Mouse (Mus musculus): Measurements from ENCODE around the gene Zdhhc6. TPM values are rescaled to one million over a fixed set of nuclear protein-coding genes. Genes with fewer than 3 reads are reported as not detected.

Zdhhc6 gene
- 6.6 and 15.3 TPM in 2 replicates for polyA plus RNA-seq (2012; rRNA removed; ENCODE audit: low replicate concordance)

DNA sequence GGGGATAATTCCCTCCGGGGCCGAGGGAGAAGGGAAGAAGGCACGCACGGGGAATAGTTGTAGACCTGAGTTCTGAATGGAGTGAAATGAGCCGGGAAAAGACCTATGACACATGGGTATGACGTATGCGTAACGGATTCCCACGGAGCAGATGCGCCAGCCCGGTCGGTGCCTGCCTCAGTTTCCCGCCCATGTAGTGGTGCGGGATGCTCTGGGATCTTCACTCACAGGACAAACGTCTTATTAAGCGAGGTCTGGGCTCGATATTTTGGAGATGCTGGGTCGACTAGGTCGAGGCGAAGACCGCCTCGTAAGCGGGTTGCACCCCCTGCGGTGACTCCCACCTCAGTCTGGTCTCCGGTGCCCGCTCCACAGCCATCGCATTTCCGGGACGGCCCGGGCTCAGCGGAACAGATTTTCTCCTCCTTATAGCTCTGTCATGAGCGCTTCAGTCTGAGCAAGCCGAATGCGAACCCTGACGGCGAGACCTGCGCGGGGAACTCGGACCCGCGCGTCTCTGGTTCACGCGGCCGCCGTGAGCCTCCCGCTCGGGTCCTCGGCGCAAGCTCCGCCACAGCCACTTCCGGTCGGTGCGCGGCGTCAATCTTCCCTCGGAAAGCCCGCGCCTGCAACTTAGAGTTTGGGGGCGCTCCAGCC lies at the start of gene Zdhhc6:
TSS of gene Zdhhc6 (minus strand) at position 581 of the 657 bp plus-strand sequence.

GRCm38 (mm10) chr19:55316109-55316714 lies 380 bp upstream of the Zdhhc6 start, which contains the start of gene Vti1a:
Vti1a (plus strand) TSS chr19:55316295.

DNA sequence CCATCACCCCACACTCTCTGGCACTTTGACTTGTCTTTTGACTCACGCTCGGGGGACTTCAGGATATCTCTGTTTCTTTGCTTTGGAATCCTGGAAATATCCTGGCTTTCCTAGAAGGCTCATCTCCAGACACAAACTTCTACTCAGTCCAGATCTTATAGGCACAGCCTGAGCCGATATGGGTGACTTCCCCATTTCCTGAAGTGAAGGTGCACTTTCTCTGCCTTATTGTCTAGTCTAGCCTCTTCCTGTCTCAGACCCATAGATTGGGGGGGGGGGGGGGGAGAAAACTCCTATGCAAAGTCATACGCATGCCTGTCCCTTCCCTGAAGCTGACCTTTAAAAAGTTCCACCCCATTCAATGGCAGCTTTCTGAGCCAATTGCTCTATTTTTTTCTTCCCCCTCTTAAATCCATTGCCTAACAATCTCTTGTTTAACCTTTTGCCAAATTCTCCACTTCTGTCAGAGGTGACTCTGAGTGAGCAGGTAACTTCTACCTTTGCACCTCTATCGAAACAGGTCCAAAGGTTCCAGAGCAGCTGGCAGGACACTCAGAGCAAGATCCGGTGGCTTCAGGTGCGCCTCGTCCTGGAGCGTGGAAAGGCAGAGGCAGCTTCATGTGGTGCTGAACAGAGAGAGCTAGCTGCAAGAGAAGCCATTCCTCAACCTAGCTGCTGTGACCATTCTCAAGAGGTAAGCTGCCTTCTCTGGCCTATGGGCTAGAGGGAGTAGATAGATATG lies 64.3 kb downstream of the Zdhhc6 start, which contains the start of gene Acsl5:
TSS of gene Acsl5 (plus strand) at position 556 of the 742 bp plus-strand sequence.

GRCm38 (mm10) chr19:55241186-55241645 lies 74.6 kb downstream of the Zdhhc6 start, which contains the start of gene Gucy2g:
Gucy2g (minus strand) TSS chr19:55241236.

Other genes starting within 250 kb of the Zdhhc6 start
- 126 and 218 TPM in 2 replicates for gene Gpam, start 188.8 kb downstream of the Zdhhc6 start, polyA plus RNA-seq (2012; rRNA removed; ENCODE audit: low replicate concordance)
- gene Tectb, start 135.3 kb downstream of the Zdhhc6 start, polyA plus RNA-seq (2012; rRNA removed; ENCODE audit: low replicate concordance), result 0.50 TPM in 1 of 2 replicates, not detected in the other
- gene Gucy2g, start 74.8 kb downstream of the Zdhhc6 start, polyA plus RNA-seq (2012; rRNA removed; ENCODE audit: low replicate concordance), result 0.20 and 0.30 TPM in 2 replicates
- gene Acsl5, start 64.1 kb downstream of the Zdhhc6 start, polyA plus RNA-seq (2012; rRNA removed; ENCODE audit: low replicate concordance), result 11.1 and 30.6 TPM in 2 replicates
- 12.6 and 14.3 TPM in 2 replicates for gene Vti1a, start 263 bp upstream of the Zdhhc6 start, polyA plus RNA-seq (2012; rRNA removed; ENCODE audit: low replicate concordance)

Measured in mammary gland, adult 2 months (tissue).